Mouse (Mus musculus) MEL (cell line): ENCODE measurements around the gene Gm13090.

Experiments
- CTCF ChIP-seq, 3 experiments: IDR thresholded peaks in 2 of 3; conservative IDR thresholded peaks in 1 of 3; 2 replicates each; pipeline ENCODE4 v1.5.1; 2011 to 2012; ENCODE audit warnings: low read length in 3 of 3, low read depth in 2 of 3, mild to moderate bottlenecking in 2 of 3, improper control_type of control experiment in 1 of 3, inconsistent platforms in 1 of 3, mixed read lengths in 1 of 3, moderate library complexity in 1 of 3; ENCODE audit not compliant: control insufficient read depth in 1 of 3, insufficient read depth in 1 of 3, poor library complexity in 1 of 3, severe bottlenecking in 1 of 3
- EP300 ChIP-seq, 2 experiments: IDR thresholded peaks; 2 replicates each; pipeline ENCODE4 v1.6.1; 2011; ENCODE audit warnings: improper control_type of control experiment in 2 of 2, low read length in 2 of 2, low read depth in 1 of 2, mild to moderate bottlenecking in 1 of 2
- MYB ChIP-seq: IDR thresholded peaks from 2 replicates; pipeline ENCODE4 v1.6.1; 2011; ENCODE audit warnings: mild to moderate bottlenecking, low read depth, low read length, improper control_type of control experiment
- NELFE ChIP-seq: IDR thresholded peaks from 2 replicates; pipeline ENCODE4 v1.6.1; 2011; ENCODE audit warnings: low read depth, low read length, improper control_type of control experiment

DNA sequence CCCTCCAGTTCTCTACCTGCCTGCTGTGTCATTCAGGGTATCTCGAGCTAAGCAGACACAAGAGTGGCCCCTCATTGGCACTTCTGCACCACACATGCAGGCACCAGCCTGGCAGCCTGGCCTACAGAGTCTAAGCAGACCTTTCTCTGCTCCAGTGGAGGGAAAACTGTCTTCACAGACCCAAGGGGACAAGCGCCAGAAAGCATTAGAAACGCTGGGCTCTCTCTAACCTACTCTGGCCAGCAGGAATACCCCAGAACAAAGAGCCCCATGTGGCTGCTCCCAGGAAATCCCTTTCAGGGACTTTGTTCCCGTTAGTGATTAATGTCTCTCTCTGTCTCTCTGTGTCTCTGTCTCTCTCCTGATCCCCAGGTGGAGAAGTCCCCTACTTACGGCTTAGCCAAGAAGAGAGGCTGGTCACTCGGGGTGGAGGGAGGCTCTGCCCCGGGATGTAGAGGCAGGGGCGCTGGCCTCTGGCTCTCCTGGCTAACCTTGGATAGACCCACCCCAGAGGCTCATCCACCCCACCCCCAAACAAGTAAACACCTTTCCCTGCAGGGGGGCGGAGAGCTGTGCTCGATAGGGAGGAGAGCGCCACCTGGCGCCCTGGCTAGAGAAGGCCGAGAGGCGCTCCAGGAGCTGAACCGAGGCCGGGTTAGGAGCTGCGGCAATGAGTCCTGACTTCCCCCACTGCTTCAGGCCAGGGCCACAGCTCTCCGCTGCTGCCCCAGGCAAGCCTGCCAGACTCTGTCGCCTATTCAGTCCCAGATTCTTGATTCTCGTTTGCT lies 49.9 kb downstream of the Gm13090 start:
- TF ChIP-seq NELFE (no peak), CTCF (IDR thresholded peaks at IDR 0.05 in 2 of 3, conservative IDR thresholded peaks at IDR 0.05 in 1 of 3; ENCODE audit: control insufficient read depth in 1 of 3, insufficient read depth in 1 of 3, low read depth in 2 of 3, low read length in 3 of 3, poor library complexity in 1 of 3, severe bottlenecking in 1 of 3) (no peak), EP300 (IDR thresholded peaks at IDR 0.05; ENCODE audit: low read depth in 1 of 2, low read length in 2 of 2) (no peak), MYB (no peak)
